Mouse (Mus musculus) embryonic facial prominence, embryonic 12.5 days (tissue): ENCODE results near the gene Lactb. TPM values are rescaled to one million over a fixed set of nuclear protein-coding genes. Genes with fewer than 3 reads are reported as not detected.

Experiments used
- ATAC-seq: fragments of 200-750 bp; cut with Nextera tagmentation; 2 replicates; pipeline ENCODE4 v1.8.0; 2017; ENCODE audit not compliant: insufficient number of reproducible peaks, insufficient read depth, low FRiP score, low TSS enrichment
- H3K27ac ChIP-seq: fragments of 300-500 bp; sonication (generic); 2 replicates; pipeline ENCODE4 v1.5.1; 2016; ENCODE audit warnings: mild to moderate bottlenecking
- H3K27me3 ChIP-seq: fragments of 300-500 bp; sonication (generic); 2 replicates; pipeline ENCODE4 v1.6.1; 2016; ENCODE audit warnings: mild to moderate bottlenecking, moderate library complexity
- H3K36me3 ChIP-seq: fragments of 300-500 bp; sonication (generic); 2 replicates; pipeline ENCODE4 v1.6.1; 2016; ENCODE audit warnings: mild to moderate bottlenecking
- H3K4me1 ChIP-seq: fragments of 300-500 bp; sonication (generic); 2 replicates; pipeline ENCODE4 v1.6.1; 2016
- H3K4me2 ChIP-seq: fragments of 300-500 bp; sonication (generic); replicated peaks from 2 replicates; pipeline ENCODE4 v1.6.1; 2016; ENCODE audit warnings: mild to moderate bottlenecking, moderate library complexity
- H3K4me3 ChIP-seq: fragments of 300-500 bp; sonication (generic); 2 replicates; pipeline ENCODE4 v1.5.1; 2016; ENCODE audit warnings: mild to moderate bottlenecking
- H3K9ac ChIP-seq: fragments of 300-500 bp; sonication (generic); 2 replicates; pipeline ENCODE4 v1.6.1; 2016; ENCODE audit warnings: mild to moderate bottlenecking, moderate library complexity
- H3K9me3 ChIP-seq: fragments of 300-500 bp; sonication (generic); 2 replicates; pipeline ENCODE4 v1.6.1; 2016; ENCODE audit warnings: mild to moderate bottlenecking, moderate library complexity
- WGBS: fragments of 180-500 bp; shearing (Covaris S2); methylation state at CpG from one replicate; pipeline ENCODE4 v1.1.7; 2016; 5-methylcytosine and 5-hydroxymethylcytosine counted together
- polyA plus RNA-seq: library from polyadenylated mRNA; unstranded; fragments of >200 nt; fragmentation: Nextera tagmentation; extraction: Ambion mirVana; gene quantifications from 2 replicates; pipeline ENCODE4 v1.2.1, GENCODE M21; 2016

The Lactb gene
- polyA plus RNA-seq, 1 experiment from 2014 or later = 10.2 TPM

DNA sequence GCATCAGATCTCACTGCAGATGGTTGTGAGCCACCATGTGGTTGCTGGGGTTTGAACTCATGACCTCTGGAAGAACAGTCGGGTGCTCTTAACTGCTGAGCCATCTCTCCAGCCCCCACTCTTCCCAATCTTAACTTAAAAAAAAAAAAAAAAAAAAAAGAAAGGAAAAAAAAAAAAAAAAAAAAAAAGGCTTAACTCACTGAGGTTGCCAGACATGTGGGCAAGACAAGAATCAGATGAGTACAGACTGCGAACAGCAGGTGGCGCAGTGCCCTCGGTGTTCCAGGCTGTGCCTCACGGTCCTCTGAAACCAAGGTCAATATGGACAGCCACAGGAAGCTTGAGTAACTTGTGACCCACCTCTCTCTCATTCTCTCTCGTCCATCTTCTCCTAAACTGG, 25.8 kb upstream of the Lactb start:
- 7% methylated on average over 6 of the region's 6 CpGs for WGBS
- H3K9ac ChIP-seq = no peak overlapping the region
- no peaks in the 10 kb centered on the region for H3K36me3 ChIP-seq
- H3K27me3 ChIP-seq = no peaks in the 10 kb centered on the region
- H3K9me3 ChIP-seq = no peaks in the 10 kb centered on the region
- H3K4me1 ChIP-seq = peaks cover 4% of the 10 kb centered on the region; the same call in 1 of the 2 replicates
- no peak overlapping the region for H3K4me3 ChIP-seq
- no peak overlapping the region for H3K4me2 ChIP-seq
- no peak for ATAC-seq
- no peak overlapping the region for H3K27ac ChIP-seq

DNA sequence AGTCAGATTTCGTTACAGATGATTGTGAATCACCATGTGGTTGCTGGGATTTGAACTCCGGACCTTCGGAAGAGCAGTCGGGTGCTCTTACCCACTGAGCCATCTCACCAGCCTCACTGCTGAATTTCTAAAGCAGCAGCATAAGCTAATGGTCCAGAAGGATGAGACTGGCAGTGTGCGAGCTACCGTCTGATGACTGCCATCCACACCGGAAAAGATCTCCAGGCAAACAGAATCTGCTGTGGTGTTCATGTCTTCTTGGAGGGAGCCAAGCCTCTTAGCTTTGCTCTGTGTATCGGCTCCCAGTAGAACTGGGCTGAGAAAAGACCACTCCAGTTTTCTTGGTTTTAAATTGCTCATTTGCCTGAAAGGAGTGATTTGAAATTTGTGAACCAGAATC, 24.4 kb upstream of the Lactb start:
- Histone ChIP-seq H3K4me1 (no peaks in the 10 kb centered on the region; the same call in 1 of the 2 replicates), H3K27ac (no peak overlapping the region), H3K9me3 (no peaks in the 10 kb centered on the region), H3K36me3 (no peaks in the 10 kb centered on the region), H3K4me2 (no peak overlapping the region), H3K4me3 (no peak overlapping the region), H3K27me3 (no peaks in the 10 kb centered on the region), H3K9ac (no peak overlapping the region)
- WGBS = 89% methylated on average over 8 of the region's 8 CpGs
- no peak for ATAC-seq

GRCm38 (mm10) chr9:66991750-66992410, 16.6 kb upstream of the Lactb start:
- Histone ChIP-seq H3K36me3 (no peaks in the 10 kb centered on the region), H3K4me2 (no peak overlapping the region), H3K27me3 (no peaks in the 10 kb centered on the region), H3K9me3 (no peaks in the 10 kb centered on the region), H3K27ac (no peak overlapping the region), H3K4me1 (peaks cover 22% of the 10 kb centered on the region), H3K4me3 (no peak overlapping the region), H3K9ac (no peak overlapping the region)
- WGBS = 64% methylated on average over 8 of the region's 8 CpGs
- no peak for ATAC-seq

DNA sequence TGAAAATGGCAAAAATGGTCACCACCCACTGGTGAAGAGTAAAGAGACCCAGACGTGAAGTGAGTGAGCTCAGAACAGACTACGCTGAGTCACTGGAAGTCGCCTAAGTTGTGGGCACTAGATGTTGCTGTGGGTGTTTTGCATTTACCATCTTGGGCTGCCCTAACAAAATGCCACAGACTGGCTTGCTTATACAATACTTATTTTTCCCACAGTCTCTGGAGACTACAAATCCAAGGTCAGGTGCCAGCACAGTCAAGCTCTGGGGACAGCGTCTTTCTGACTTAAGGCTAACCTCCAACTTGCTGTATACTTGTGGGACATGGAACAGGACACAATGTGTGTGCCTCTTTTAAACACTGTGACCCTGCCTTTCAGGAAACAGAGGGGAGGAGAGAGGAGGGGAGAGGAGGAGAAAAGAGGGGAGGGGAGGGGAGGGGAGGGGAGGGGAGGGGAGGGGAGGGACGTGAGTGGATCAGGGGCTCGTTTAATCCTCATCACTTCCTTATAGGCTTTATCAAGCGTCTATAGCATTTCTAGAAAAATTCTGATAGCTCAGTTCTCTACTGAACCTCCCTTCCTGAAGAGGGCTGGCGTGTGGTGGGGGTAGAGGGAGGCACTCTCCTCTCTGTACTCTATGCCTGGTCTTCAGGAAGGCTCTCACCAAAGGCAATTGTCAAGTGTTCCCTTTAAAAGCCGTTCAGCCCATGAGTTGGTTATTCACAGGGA, 15.9 kb upstream of the Lactb start:
- H3K36me3 ChIP-seq = no peaks in the 10 kb centered on the region
- no peak overlapping the region for H3K27ac ChIP-seq
- H3K4me1 ChIP-seq = peaks cover 22% of the 10 kb centered on the region; the same call in 1 of the 2 replicates
- no peak overlapping the region for H3K4me2 ChIP-seq
- whole genome bisulfite sequencing = 74% methylated on average over 9 of the region's 9 CpGs
- H3K9ac ChIP-seq = no peak overlapping the region
- H3K27me3 ChIP-seq = no peaks in the 10 kb centered on the region
- no peak for ATAC-seq
- H3K9me3 ChIP-seq = no peaks in the 10 kb centered on the region
- H3K4me3 ChIP-seq = no peak overlapping the region

DNA sequence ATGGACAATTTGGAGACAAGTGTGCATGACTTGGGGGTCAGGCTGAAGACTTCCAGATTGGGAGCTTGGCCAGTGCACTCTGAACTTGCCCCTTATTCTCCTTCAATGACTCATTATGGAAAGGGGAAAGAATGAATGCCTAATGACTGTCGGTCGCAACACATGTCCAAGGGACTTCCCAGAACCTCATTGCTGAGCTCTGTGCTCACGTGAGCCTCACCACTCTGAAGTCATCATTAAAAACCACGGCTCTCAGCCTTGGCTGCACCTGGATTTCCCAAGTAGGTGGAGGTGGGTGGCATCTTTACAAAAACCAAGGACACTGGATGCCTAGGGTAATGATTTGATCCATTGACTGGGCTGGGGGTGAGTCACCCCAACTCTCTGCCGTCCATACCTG, 14.8 kb upstream of the Lactb start:
- Histone ChIP-seq H3K4me2 (no peak overlapping the region), H3K4me3 (no peak overlapping the region), H3K27me3 (no peaks in the 10 kb centered on the region), H3K36me3 (no peaks in the 10 kb centered on the region), H3K9me3 (no peaks in the 10 kb centered on the region), H3K27ac (no peak overlapping the region), H3K9ac (no peak overlapping the region), H3K4me1 (peaks cover 22% of the 10 kb centered on the region; the same call in 1 of the 2 replicates)
- ATAC-seq = no peak
- WGBS = 87% methylated on average over 5 of the region's 5 CpGs

- peak overlapping the region; percentile 77; the same call in 1 of the 2 replicates for H3K27ac ChIP-seq
Observed at GRCm38 (mm10) chr9:66989581-66989980, 14.3 kb upstream of the Lactb start.

GRCm38 (mm10) chr9:66988888-66989414, 13.7 kb upstream of the Lactb start:
- no peak overlapping the region for H3K4me2 ChIP-seq
- 49% methylated on average over 6 of the region's 6 CpGs for WGBS

More at GRCm38 (mm10) chr9:66989581-66989980, 14.3 kb upstream of the Lactb start:
- no peak overlapping the region for H3K9ac ChIP-seq
- no peak overlapping the region for H3K4me2 ChIP-seq
- no peaks in the 10 kb centered on the region for H3K36me3 ChIP-seq
- H3K4me1 ChIP-seq = peaks cover 22% of the 10 kb centered on the region; the same call in 1 of the 2 replicates
- no peak for ATAC-seq
- whole genome bisulfite sequencing = 76% methylated on average over 6 of the region's 6 CpGs
- H3K4me3 ChIP-seq = no peak overlapping the region
- H3K9me3 ChIP-seq = no peaks in the 10 kb centered on the region
- no peaks in the 10 kb centered on the region for H3K27me3 ChIP-seq

DNA sequence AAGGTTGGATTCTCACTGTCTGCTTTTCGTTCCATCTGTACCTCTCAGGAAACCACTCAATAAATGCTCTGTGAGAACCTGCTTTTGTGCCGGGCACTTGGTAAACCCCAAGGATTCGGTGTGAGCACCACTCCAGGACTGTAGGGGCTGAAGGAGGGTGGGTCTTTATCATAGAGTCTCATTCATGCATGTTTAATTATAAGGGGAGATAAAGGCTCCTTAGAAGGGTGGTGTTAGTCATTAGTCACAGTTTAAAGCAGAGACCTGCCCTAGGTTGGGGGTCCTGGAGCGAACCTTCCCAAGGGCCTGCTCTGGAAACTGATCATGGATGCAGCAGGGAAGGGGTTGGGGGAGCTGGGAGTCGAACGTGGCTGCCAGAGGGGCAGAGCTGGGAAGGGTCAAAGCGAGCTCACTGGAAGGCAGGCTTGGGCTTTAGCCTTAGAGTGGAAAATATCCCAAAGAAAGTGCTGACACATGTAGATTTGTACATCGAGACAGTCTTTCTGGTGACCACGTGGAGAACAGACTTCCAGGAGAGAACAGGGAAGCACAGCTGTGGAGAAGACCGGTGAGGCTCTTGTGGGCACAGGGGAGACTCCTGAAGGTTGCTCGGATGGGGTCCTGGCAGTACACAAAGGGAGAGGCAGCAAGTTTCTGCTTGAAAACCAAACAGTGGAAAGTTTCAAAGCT, 13.1 kb upstream of the Lactb start:
- peak overlapping the region; percentile 77 for H3K27ac ChIP-seq
- H3K4me2 ChIP-seq = no peak overlapping the region
- H3K9ac ChIP-seq = no peak overlapping the region
- ATAC-seq = no peak
- H3K36me3 ChIP-seq = no peaks in the 10 kb centered on the region
- H3K4me1 ChIP-seq = peaks cover 22% of the 10 kb centered on the region; the same call in 1 of the 2 replicates
- no peaks in the 10 kb centered on the region for H3K9me3 ChIP-seq
- no peak overlapping the region for H3K4me3 ChIP-seq
- 55% methylated on average over 11 of the region's 11 CpGs for WGBS
- H3K27me3 ChIP-seq = no peaks in the 10 kb centered on the region

More at GRCm38 (mm10) chr9:66988888-66989414, 13.7 kb upstream of the Lactb start:
- no peak overlapping the region for H3K9ac ChIP-seq
- H3K27ac ChIP-seq = peak overlapping the region; percentile 77
- no peaks in the 10 kb centered on the region for H3K27me3 ChIP-seq
- no peaks in the 10 kb centered on the region for H3K9me3 ChIP-seq
- H3K36me3 ChIP-seq = no peaks in the 10 kb centered on the region
- no peak overlapping the region for H3K4me3 ChIP-seq
- H3K4me1 ChIP-seq = peaks cover 22% of the 10 kb centered on the region; the same call in 1 of the 2 replicates
- no peak for ATAC-seq

- no peak for ATAC-seq
Observed at GRCm38 (mm10) chr9:66985377-66985776, 10.1 kb upstream of the Lactb start.

GRCm38 (mm10) chr9:66982085-66982484, 6.8 kb upstream of the Lactb start:
- Histone ChIP-seq H3K9me3 (no peaks in the 10 kb centered on the region), H3K36me3 (no peaks in the 10 kb centered on the region), H3K4me3 (no peak overlapping the region), H3K9ac (no peak overlapping the region), H3K4me1 (peaks cover 1% of the 10 kb centered on the region; the same call in 1 of the 2 replicates), H3K27ac (no peak overlapping the region), H3K27me3 (no peaks in the 10 kb centered on the region), H3K4me2 (no peak overlapping the region)
- WGBS = 84% methylated on average over 7 of the region's 7 CpGs
- no peak for ATAC-seq

More at GRCm38 (mm10) chr9:66985377-66985776, 10.1 kb upstream of the Lactb start:
- Histone ChIP-seq H3K4me3 (no peak overlapping the region), H3K4me1 (peaks cover 22% of the 10 kb centered on the region; the same call in 1 of the 2 replicates), H3K27ac (no peak overlapping the region), H3K4me2 (no peak overlapping the region), H3K9ac (no peak overlapping the region), H3K36me3 (no peaks in the 10 kb centered on the region), H3K9me3 (no peaks in the 10 kb centered on the region), H3K27me3 (no peaks in the 10 kb centered on the region)
- 80% methylated on average over 7 of the region's 7 CpGs for WGBS

GRCm38 (mm10) chr9:66980458-66980857, 5.2 kb upstream of the Lactb start:
- Histone ChIP-seq H3K9me3 (no peaks in the 10 kb centered on the region), H3K9ac (no peak overlapping the region)

More at GRCm38 (mm10) chr9:66980458-66980857, 5.2 kb upstream of the Lactb start:
- Histone ChIP-seq H3K4me1 (0 out of 2 replicates have a peak, but pooled peaks cover 5% of the 10 kb centered on the region), H3K4me2 (no peak overlapping the region), H3K27me3 (no peaks in the 10 kb centered on the region), H3K27ac (no peak overlapping the region), H3K36me3 (no peaks in the 10 kb centered on the region), H3K4me3 (no peak overlapping the region)
- 9% methylated on average over 5 of the region's 5 CpGs for WGBS
- ATAC-seq = no peak
